Mouse (Mus musculus) monocyte, adult 5-6 weeks (primary cell): Measurements from ENCODE around the gene Ces1c. TPM values are rescaled to one million over a fixed set of nuclear protein-coding genes. Genes with fewer than 3 reads are reported as not detected.

Experiments
- ATAC-seq: fragments of 153-309, 156-312 bp; replicated peaks from 2 replicates; pipeline ENCODE4 v1.8.0; 2017; ENCODE audit warnings: mild to moderate bottlenecking; ENCODE audit not compliant: low TSS enrichment, insufficient number of reproducible peaks, severe bottlenecking, poor library complexity, low FRiP score
- total RNA-seq: library from RNA; stranded (forward); fragments of 200-1000, 200-491, 200-594 nt; gene quantifications from 3 replicates; pipeline ENCODE4 v1.2.3, GENCODE M21; 2017

Ces1c gene
- total RNA-seq: 0.29 TPM in 1 of 3 replicates, not detected in the others

DNA sequence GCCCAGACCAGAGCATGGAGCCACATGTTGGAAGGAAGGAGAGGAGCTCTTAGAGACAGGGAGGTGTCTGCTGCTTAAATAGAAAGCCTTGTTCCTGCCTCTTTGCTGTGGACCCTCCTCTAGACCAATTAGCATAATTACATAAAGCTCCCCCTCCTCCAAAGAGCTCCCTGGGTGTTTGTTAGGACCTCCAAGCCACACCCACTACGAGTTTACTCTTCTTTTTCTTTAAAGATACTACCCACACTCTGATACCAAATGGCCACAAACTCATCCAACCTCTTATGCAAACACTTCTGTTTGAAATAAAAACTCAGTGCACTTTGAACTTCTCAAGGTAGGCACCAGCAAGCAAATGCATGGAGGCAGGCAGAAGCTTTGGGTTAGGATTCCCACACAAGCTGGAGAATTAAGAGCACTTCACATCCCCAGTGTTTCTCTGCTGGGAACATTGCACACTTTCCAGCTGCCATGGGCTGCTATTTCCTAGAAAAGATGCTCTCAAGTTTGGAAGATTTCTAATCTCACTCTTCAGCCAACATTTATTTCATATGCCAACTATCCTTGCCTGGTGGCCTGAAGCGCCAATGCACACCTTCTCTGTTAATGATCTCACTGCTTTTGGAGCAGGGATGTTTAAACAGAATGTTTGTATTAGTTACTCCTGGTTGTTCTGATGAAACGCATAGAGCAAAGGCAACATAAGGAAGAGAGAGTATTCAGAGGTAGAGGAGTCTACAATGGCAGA lies at the start of gene Ces1c:
Gene Ces1c, minus strand, starts transcription at position 51 of the 748 bp plus-strand sequence.
- ATAC-seq: no peak

GRCm38 (mm10) chr8:93180581-93181129 lies 49.6 kb upstream of the Ces1c start:
- ATAC-seq: no peak

DNA sequence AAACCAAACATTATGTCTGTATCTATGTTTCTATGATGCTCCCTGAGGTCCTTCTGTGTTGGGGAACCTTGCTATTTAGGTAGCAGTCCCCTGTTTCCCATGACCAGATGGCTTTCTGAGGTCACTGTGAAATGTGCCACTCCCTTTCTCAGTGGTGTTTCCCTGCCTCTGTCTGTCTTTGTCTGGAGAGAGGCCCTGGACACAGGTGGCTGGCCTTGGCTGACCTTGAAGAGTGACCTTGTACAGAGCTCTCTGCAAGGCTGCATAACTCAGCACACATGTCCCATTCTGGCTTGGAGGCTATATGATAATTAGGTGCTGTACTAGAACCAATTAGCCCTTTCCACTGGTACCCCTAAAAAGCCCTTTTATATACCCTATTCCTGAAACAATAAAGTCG lies 45.5 kb upstream of the Ces1c start:
- ATAC-seq: no peak

GRCm38 (mm10) chr8:93174554-93174953 lies 43.5 kb upstream of the Ces1c start:
- ATAC-seq: no peak

DNA sequence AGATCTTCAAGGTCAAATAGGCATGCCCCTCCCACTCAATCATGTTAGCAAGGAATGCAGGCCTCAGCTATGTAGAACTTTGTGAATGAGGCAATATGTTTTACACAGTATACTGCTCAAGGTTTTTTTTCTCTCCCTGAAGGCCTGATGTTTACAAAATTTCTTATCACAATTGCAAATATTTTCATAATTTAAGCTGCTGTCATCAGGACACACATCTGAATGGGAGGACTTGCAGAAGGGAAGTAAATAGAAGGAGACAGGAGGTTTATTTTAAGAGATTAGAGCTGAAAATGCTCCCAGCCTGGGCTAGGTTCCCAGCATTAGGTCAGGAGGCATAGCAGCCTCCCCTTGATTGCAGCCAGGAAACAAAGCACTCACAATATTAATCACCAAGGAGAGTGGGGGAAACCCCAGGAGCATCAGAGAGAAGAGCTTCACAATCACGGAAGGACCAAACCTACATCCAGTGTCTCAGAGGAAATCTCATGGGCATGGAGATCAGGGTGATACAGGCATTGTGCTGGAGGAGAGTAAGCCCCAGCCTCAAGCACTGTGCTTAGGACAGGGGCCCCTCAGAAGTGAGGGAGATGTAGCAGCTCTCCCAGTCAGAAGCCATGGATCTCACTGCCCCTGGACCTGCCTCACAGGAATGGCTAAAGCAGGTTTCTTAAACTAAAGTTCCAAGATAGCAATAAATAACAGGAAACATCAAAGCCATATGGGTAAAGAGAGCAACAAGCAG lies 40.9 kb upstream of the Ces1c start:
- no peak for ATAC-seq

GRCm38 (mm10) chr8:93163363-93163762 lies 32.3 kb upstream of the Ces1c start:
- ATAC-seq: no peak

- no peak for ATAC-seq
Observed at GRCm38 (mm10) chr8:93151401-93151800, 20.3 kb upstream of the Ces1c start.

GRCm38 (mm10) chr8:93147331-93147730 lies 16.2 kb upstream of the Ces1c start:
- ATAC-seq: no peak

- no peak for ATAC-seq
Observed at GRCm38 (mm10) chr8:93140696-93141095, 9.6 kb upstream of the Ces1c start.

DNA sequence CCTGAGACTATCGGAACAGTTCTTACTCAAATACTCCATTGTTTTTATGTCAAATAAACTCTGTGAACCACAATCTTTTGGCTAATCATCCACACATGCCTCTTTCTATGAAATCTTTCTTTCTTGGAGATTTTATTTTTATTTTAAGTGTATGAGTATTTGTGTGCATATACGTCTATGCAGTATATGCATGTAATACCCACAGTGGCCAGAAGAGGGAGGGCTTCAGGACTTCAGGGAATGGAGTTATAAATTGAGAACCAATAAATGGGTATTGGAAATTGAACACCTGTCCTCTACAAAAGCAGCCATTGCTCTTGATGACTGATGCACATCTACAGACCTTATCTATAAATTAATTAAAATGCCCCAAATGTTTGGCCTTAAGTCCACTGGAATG lies 1.1 kb upstream of the Ces1c start:
- ATAC-seq: no peak

GRCm38 (mm10) chr8:93126476-93126875 lies 4.6 kb downstream of the Ces1c start:
- no peak for ATAC-seq

DNA sequence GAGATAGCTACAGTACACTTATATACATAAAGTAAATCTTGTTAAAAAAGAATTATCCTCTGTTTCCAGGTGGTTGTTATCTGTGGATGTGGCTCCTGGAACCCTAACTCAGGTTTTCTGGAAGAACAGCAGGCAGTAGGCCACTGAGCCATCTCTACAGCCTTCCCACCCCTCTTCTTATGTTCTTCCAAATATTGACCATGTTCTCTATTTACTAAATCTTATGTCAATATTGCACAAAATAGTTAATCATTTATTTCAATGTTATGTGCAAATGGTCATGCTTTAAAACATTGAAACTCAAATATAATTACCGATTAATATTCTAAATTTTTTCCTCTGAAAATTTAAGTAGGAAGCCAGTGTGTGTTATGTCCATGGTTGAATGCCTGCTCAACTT lies 9.1 kb downstream of the Ces1c start:
- no peak for ATAC-seq

- no peak for ATAC-seq
Observed at GRCm38 (mm10) chr8:93095376-93095775, 35.7 kb downstream of the Ces1c start.

- ATAC-seq: no peak
Observed at GRCm38 (mm10) chr8:93091324-93091723, 39.8 kb downstream of the Ces1c start.

- ATAC-seq: no peak
Observed at GRCm38 (mm10) chr8:93088686-93089122, 42.4 kb downstream of the Ces1c start.

GRCm38 (mm10) chr8:93088193-93088592 lies 42.9 kb downstream of the Ces1c start:
- no peak for ATAC-seq

GRCm38 (mm10) chr8:93079887-93080286 lies 51.2 kb downstream of the Ces1c start, which contains the start of gene Ces1b:
Ces1b (minus strand) TSS chr8:93080017.
- ATAC-seq: no peak

GRCm38 (mm10) chr8:93075251-93075650 lies 55.8 kb downstream of the Ces1c start:
- no peak for ATAC-seq

GRCm38 (mm10) chr8:93063416-93064117 lies 67.5 kb downstream of the Ces1c start:
- no peak for ATAC-seq
